Mouse (Mus musculus): ENCODE results near the gene Afg1l. TPM values are rescaled to one million over a fixed set of nuclear protein-coding genes. Genes with fewer than 3 reads are reported as not detected.

Gene Afg1l
- total and polyA plus RNA-seq, 3 experiments, result 22.3 to 31.3 (median 28.6) TPM

GRCm38 (mm10) chr10:42275871-42276501 is 202.4 kb downstream of the Afg1l start:
- no peak for DNase-seq
- TF ChIP-seq CTCF (IDR thresholded peaks at IDR 0.05) (0 out of 2 replicates have a peak, but pooled peaks have one; percentile 6), EP300 (IDR thresholded peaks at IDR 0.05; ENCODE audit: insufficient read depth, low read depth, low read length) (no peak), POLR2A (IDR thresholded peaks at IDR 0.05; ENCODE audit: insufficient read depth, low read depth, low read length) (no peak; the same call in 1 of the 2 replicates)
- Histone ChIP-seq H3K27ac (peak overlapping the region; percentile 100), H3K4me1 (ENCODE audit: control insufficient read depth, insufficient read depth, low read length) (peaks cover 12% of the 10 kb centered on the region), H3K36me3 (ENCODE audit: control insufficient read depth, insufficient read depth, low read length) (peaks cover 22% of the 10 kb centered on the region), H3K9ac (ENCODE audit: low read depth, low read length) (peak overlapping the region; percentile 98), H3K79me2 (replicated peaks; ENCODE audit: control insufficient read depth, insufficient read depth, low read length) (peaks cover 4% of the 10 kb centered on the region; the same call in 1 of the 2 replicates), H3K27me3 (ENCODE audit: control insufficient read depth, insufficient read depth, low read length) (no peaks in the 10 kb centered on the region), H3K4me3 (peak overlapping the region; percentile 90)
- under 1% methylated on average over 40 of the region's 40 CpGs for WGBS
- intact Hi-C loops (cut with DNase I), result loop anchor here (1.0 to 5.0 kb wide), 6 partner anchors 71 to 464 kb away; no protein-coding TSS in a partner anchor

GRCm38 (mm10) chr10:42275401-42275870 is 202.9 kb downstream of the Afg1l start:
- peak overlapping the region; percentile 100 for H3K27ac ChIP-seq
- H3K9ac ChIP-seq (ENCODE audit: low read depth, low read length), result peak overlapping the region; percentile 98
- TF ChIP-seq CTCF (IDR thresholded peaks at IDR 0.05) (no peak), EP300 (IDR thresholded peaks at IDR 0.05; ENCODE audit: insufficient read depth, low read depth, low read length) (no peak)
- peaks cover 4% of the 10 kb centered on the region; the same call in 1 of the 2 replicates for H3K79me2 ChIP-seq (replicated peaks; ENCODE audit: control insufficient read depth, insufficient read depth, low read length)
- WGBS, result under 1% methylated on average over 43 of the region's 54 CpGs
- peak; percentile 72 to 73 for DNase-seq
- H3K36me3 ChIP-seq (ENCODE audit: control insufficient read depth, insufficient read depth, low read length), result peaks cover 27% of the 10 kb centered on the region
- peak overlapping the region; percentile 90 for H3K4me3 ChIP-seq
- peaks cover 12% of the 10 kb centered on the region for H3K4me1 ChIP-seq (ENCODE audit: control insufficient read depth, insufficient read depth, low read length)
- H3K27me3 ChIP-seq (ENCODE audit: control insufficient read depth, insufficient read depth, low read length), result no peaks in the 10 kb centered on the region
- intact Hi-C loops (cut with DNase I), result loop anchor here (2.0 to 5.0 kb wide), 5 partner anchors 71 to 463 kb away; no protein-coding TSS in a partner anchor

DNA sequence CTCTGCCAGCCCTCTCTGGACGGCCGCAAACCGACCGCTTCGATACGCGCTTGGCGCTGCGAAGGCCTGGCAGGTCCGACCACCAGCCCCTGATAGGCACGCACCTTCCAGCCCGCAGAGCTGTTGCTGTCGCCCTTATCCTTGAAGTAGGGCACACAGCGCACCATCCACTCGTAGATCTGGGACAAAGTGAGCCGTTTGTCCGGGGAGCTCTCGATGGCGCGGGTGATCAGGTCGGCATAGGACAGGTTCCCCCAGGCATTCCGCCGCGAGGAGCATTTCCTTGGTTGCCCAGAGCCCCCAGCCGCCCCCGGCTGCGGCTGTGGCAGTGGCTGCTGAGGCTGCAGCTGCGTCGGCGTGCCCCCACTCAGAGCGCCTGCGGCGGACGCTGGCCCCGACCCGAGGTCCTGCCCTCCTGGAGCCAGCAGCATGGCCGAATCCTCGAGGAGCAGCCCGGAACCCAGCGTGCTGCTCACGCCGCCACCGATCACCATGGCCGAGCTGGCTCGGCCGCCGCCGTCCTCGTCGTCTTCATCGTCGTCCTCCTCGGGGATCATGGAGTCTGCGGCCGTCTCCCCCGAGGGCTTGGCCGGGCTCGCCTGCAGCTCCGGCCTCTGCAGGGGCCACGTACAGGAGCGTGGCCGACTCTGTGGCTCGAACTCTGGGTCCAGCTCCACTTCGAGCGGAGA is 203.5 kb downstream of the Afg1l start:
- DNase-seq, result peak in 1 of 2 experiments; percentile 56
- peaks cover 12% of the 10 kb centered on the region for H3K4me1 ChIP-seq (ENCODE audit: control insufficient read depth, insufficient read depth, low read length)
- intact Hi-C loops (cut with DNase I), result loop anchor here (2.0 to 5.0 kb wide), 6 partner anchors 70 to 463 kb away; no protein-coding TSS in a partner anchor
- no peaks in the 10 kb centered on the region for H3K27me3 ChIP-seq (ENCODE audit: control insufficient read depth, insufficient read depth, low read length)
- TF ChIP-seq CTCF (IDR thresholded peaks at IDR 0.05) (no peak), EP300 (IDR thresholded peaks at IDR 0.05; ENCODE audit: insufficient read depth, low read depth, low read length) (no peak), POLR2A (IDR thresholded peaks at IDR 0.05; ENCODE audit: insufficient read depth, low read depth, low read length) (no peak)
- peak overlapping the region; percentile 98 for H3K9ac ChIP-seq (ENCODE audit: low read depth, low read length)
- H3K36me3 ChIP-seq (ENCODE audit: control insufficient read depth, insufficient read depth, low read length), result peaks cover 32% of the 10 kb centered on the region
- H3K79me2 ChIP-seq (replicated peaks; ENCODE audit: control insufficient read depth, insufficient read depth, low read length), result peaks cover 4% of the 10 kb centered on the region; the same call in 1 of the 2 replicates
- H3K4me3 ChIP-seq, result peak overlapping the region; percentile 90
- peak overlapping the region; percentile 100 for H3K27ac ChIP-seq
- 7% methylated on average over 65 of the region's 65 CpGs for WGBS

DNA sequence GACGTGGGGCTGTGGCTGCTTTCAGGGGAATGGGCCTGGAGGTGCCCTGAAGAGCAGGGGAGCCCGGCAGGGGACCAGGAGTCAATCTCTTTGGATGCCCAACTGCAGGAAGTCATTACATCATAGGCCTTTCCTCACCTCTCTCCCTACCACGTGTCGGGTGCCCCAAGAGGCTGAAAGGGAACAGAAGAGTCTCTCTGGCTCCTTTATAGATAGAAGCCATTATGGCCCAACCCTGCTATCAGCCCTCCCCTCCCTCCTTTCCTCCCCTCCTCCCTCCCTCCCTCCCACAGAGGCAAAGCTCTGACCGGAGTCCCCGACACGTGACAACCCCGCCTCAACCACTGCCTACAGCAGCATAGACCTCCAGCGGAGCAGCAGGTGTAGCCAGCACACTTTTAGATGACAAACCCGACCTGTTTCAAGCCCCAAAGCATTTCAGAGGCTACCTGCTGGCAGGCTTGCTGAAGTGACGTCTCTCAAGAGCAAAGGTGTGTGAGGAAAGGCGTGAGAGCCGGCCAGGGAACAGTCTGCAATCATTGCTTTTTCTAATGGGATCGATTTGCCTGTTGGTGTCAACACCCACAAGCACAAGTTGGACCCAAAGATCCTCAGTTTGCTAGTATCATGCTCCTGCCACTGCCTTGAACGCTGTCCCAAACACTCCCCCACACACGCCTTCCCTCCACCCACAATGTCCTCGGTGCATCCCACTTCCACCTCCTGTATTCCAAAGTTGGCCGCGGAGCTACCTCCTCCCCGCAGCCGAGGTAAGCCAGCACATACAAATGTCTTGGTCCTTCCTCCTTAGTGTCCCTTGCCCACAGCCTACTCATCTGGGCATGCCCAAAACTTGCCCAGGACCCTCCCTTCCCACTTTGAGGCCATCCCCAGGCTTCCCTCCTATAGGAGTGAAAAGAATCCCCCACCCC is 204.3 kb downstream of the Afg1l start:
- H3K9ac ChIP-seq (ENCODE audit: low read depth, low read length), result peak overlapping the region; percentile 98
- intact Hi-C loops (cut with DNase I), result loop anchor here (2.0 to 5.0 kb wide), 3 partner anchors 69 to 181 kb away; no protein-coding TSS in a partner anchor
- peak overlapping the region; percentile 100 for H3K27ac ChIP-seq
- H3K36me3 ChIP-seq (ENCODE audit: control insufficient read depth, insufficient read depth, low read length), result peaks cover 37% of the 10 kb centered on the region
- H3K4me1 ChIP-seq (ENCODE audit: control insufficient read depth, insufficient read depth, low read length), result peaks cover 18% of the 10 kb centered on the region
- WGBS, result 18% methylated on average over 21 of the region's 21 CpGs
- peak overlapping the region; percentile 90 for H3K4me3 ChIP-seq
- TF ChIP-seq CTCF (IDR thresholded peaks at IDR 0.05), result no peak
- TF ChIP-seq EP300 (IDR thresholded peaks at IDR 0.05; ENCODE audit: insufficient read depth, low read depth, low read length), result 0 out of 2 replicates have a peak, but pooled peaks have one; percentile 21
- H3K79me2 ChIP-seq (replicated peaks; ENCODE audit: control insufficient read depth, insufficient read depth, low read length), result peaks cover 7% of the 10 kb centered on the region
- DNase-seq, result peak; percentile 68 to 76
- H3K27me3 ChIP-seq (ENCODE audit: control insufficient read depth, insufficient read depth, low read length), result no peaks in the 10 kb centered on the region

GRCm38 (mm10) chr10:42273403-42273759 is 205.0 kb downstream of the Afg1l start:
- Histone ChIP-seq H3K9ac (ENCODE audit: low read depth, low read length) (peak overlapping the region; percentile 30), H3K27me3 (ENCODE audit: control insufficient read depth, insufficient read depth, low read length) (no peaks in the 10 kb centered on the region), H3K79me2 (replicated peaks; ENCODE audit: control insufficient read depth, insufficient read depth, low read length) (peaks cover 8% of the 10 kb centered on the region), H3K4me3 (peak overlapping the region; percentile 25; the same call in 1 of the 2 replicates), H3K4me1 (ENCODE audit: control insufficient read depth, insufficient read depth, low read length) (peaks cover 21% of the 10 kb centered on the region), H3K36me3 (ENCODE audit: control insufficient read depth, insufficient read depth, low read length) (peaks cover 39% of the 10 kb centered on the region), H3K27ac (peak overlapping the region; percentile 29)
- DNase-seq, result no peak
- 59% methylated on average over 6 of the region's 6 CpGs for WGBS
- TF ChIP-seq CTCF (IDR thresholded peaks at IDR 0.05), result no peak
- TF ChIP-seq EP300 (IDR thresholded peaks at IDR 0.05; ENCODE audit: insufficient read depth, low read depth, low read length), result no peak
- TF ChIP-seq POLR2A (IDR thresholded peaks at IDR 0.05; ENCODE audit: insufficient read depth, low read depth, low read length), result no peak
- intact Hi-C loops (cut with DNase I), result loop anchor here (5.0 kb wide), 1 partner anchor 86 kb away; no protein-coding TSS in a partner anchor

Measured in heart, adult 2 months (tissue).